Mouse (Mus musculus) neural tube, embryonic 15.5 days (tissue): ENCODE results near the gene Fgd2. TPM values are rescaled to one million over a fixed set of nuclear protein-coding genes. Genes with fewer than 3 reads are reported as not detected.
A peak's percentile ranks its signal among the peaks of the same experiment; 100 is the strongest.
"Not testable (repeated sequence)": the region's sequence is repeated elsewhere in the genome, so short reads cannot be mapped to it uniquely, and the experiment has no call there.

Source experiments
- ATAC-seq: fragments of 200-750 bp; cut with Nextera tagmentation; 2 replicates; pipeline ENCODE4 v1.8.0; 2017; ENCODE audit warnings: mild to moderate bottlenecking, moderate TSS enrichment, moderate library complexity; ENCODE audit not compliant: low FRiP score
- H3K27ac ChIP-seq: fragments of 300-500 bp; sonication (generic); replicated peaks from 2 replicates; pipeline ENCODE4 v1.5.1; 2015; ENCODE audit warnings: mild to moderate bottlenecking, inconsistent platforms
- H3K27me3 ChIP-seq: fragments of 300-500 bp; sonication (generic); replicated peaks from 2 replicates; pipeline ENCODE4 v1.6.1; 2015; ENCODE audit warnings: inconsistent platforms
- H3K36me3 ChIP-seq: fragments of 300-500 bp; sonication (generic); 2 replicates; pipeline ENCODE4 v1.6.1; 2015; ENCODE audit warnings: inconsistent platforms
- H3K4me1 ChIP-seq: fragments of 300-500 bp; sonication (generic); 2 replicates; pipeline ENCODE4 v1.6.1; 2015; ENCODE audit warnings: inconsistent platforms
- H3K4me2 ChIP-seq: fragments of 300-500 bp; sonication (generic); 2 replicates; pipeline ENCODE4 v1.6.1; 2015; ENCODE audit warnings: inconsistent platforms, mild to moderate bottlenecking, moderate library complexity
- H3K4me3 ChIP-seq: fragments of 300-500 bp; sonication (generic); replicated peaks from 2 replicates; pipeline ENCODE4 v1.5.1; 2015; ENCODE audit warnings: mild to moderate bottlenecking, inconsistent platforms
- H3K9ac ChIP-seq: fragments of 300-500 bp; sonication (generic); replicated peaks from 2 replicates; pipeline ENCODE4 v1.6.1; 2015; ENCODE audit warnings: mild to moderate bottlenecking, inconsistent platforms
- H3K9me3 ChIP-seq: fragments of 300-500 bp; sonication (generic); replicated peaks from 2 replicates; pipeline ENCODE4 v1.6.1; 2016; ENCODE audit warnings: inconsistent platforms
- WGBS: fragments of 180-500 bp; shearing (Covaris S2); methylation state at CpG from one replicate; pipeline ENCODE4 v1.1.7; 2015; ENCODE audit warnings: mixed read lengths; 5-methylcytosine and 5-hydroxymethylcytosine counted together
- polyA plus RNA-seq: library from polyadenylated mRNA; unstranded; fragments of >200 nt; fragmentation: Nextera tagmentation; extraction: Ambion mirVana; gene quantifications from 2 replicates; pipeline ENCODE4 v1.2.1, GENCODE M21; 2015

The Fgd2 gene
- polyA plus RNA-seq, result 3.7 and 9.8 TPM in 2 replicates

GRCm38 (mm10) chr17:29360761-29361221 is at the start of gene Fgd2:
Gene Fgd2 (plus strand): TSS chr17:29360914.
- no peak within 1 kb of the TSS for H3K4me3 ChIP-seq
- ATAC-seq, result no peak
- no peaks in the 10 kb centered on the region for H3K9me3 ChIP-seq
- no peak within 1 kb of the TSS for H3K27ac ChIP-seq
- H3K9ac ChIP-seq, result no peak within 1 kb of the TSS
- H3K27me3 ChIP-seq, result no peaks in the 10 kb centered on the region
- WGBS, result 22% methylated on average over 5 of the region's 5 CpGs
- H3K4me2 ChIP-seq, result no peak within 1 kb of the TSS
- H3K36me3 ChIP-seq, result no peaks in the 10 kb centered on the region
- peaks cover 21% of the 10 kb centered on the region for H3K4me1 ChIP-seq

- Histone ChIP-seq H3K4me2 (no peak overlapping the region), H3K27ac (no peak overlapping the region), H3K4me1 (peaks cover 8% of the 10 kb centered on the region; the same call in 1 of the 2 replicates), H3K9ac (no peak overlapping the region), H3K27me3 (no peaks in the 10 kb centered on the region), H3K9me3 (no peaks in the 10 kb centered on the region), H3K36me3 (no peaks in the 10 kb centered on the region), H3K4me3 (no peak overlapping the region)
- 92% methylated on average over 8 of the region's 8 CpGs for WGBS
- ATAC-seq, result no peak
Measured at GRCm38 (mm10) chr17:29311602-29312001, 49.1 kb upstream of the Fgd2 start.

- WGBS, result 93% methylated on average over 2 of the region's 2 CpGs
Measured at GRCm38 (mm10) chr17:29312082-29312481, 48.6 kb upstream of the Fgd2 start.

GRCm38 (mm10) chr17:29313300-29313699 is 47.4 kb upstream of the Fgd2 start:
- no peak overlapping the region for H3K27ac ChIP-seq
- 0 out of 2 replicates have a peak, but pooled peaks cover 3% of the 10 kb centered on the region for H3K4me1 ChIP-seq
- H3K4me3 ChIP-seq, result no peak overlapping the region
- no peak overlapping the region for H3K9ac ChIP-seq
- no peaks in the 10 kb centered on the region for H3K27me3 ChIP-seq
- H3K36me3 ChIP-seq, result no peaks in the 10 kb centered on the region
- no peak overlapping the region for H3K4me2 ChIP-seq
- no peaks in the 10 kb centered on the region for H3K9me3 ChIP-seq
- ATAC-seq, result no peak

More at GRCm38 (mm10) chr17:29312082-29312481, 48.6 kb upstream of the Fgd2 start:
- Histone ChIP-seq H3K4me2 (no peak overlapping the region), H3K36me3 (no peaks in the 10 kb centered on the region), H3K4me3 (no peak overlapping the region), H3K27me3 (no peaks in the 10 kb centered on the region), H3K27ac (no peak overlapping the region), H3K4me1 (peaks cover 6% of the 10 kb centered on the region; the same call in 1 of the 2 replicates), H3K9me3 (no peaks in the 10 kb centered on the region), H3K9ac (no peak overlapping the region)
- ATAC-seq, result no peak

- Histone ChIP-seq H3K4me1 (peaks cover 3% of the 10 kb centered on the region; the same call in 1 of the 2 replicates), H3K4me2 (no peak overlapping the region), H3K27me3 (peaks cover 6% of the 10 kb centered on the region), H3K9me3 (no peaks in the 10 kb centered on the region), H3K9ac (no peak overlapping the region), H3K4me3 (no peak overlapping the region), H3K36me3 (no peaks in the 10 kb centered on the region), H3K27ac (no peak overlapping the region)
- 48% methylated on average over 9 of the region's 9 CpGs for WGBS
- ATAC-seq, result no peak
Measured at GRCm38 (mm10) chr17:29315672-29316465, 44.8 kb upstream of the Fgd2 start.

- Histone ChIP-seq H3K27ac (no peak overlapping the region), H3K9ac (no peak overlapping the region), H3K9me3 (no peaks in the 10 kb centered on the region), H3K36me3 (no peaks in the 10 kb centered on the region), H3K4me2 (no peak overlapping the region), H3K4me1 (peaks cover 7% of the 10 kb centered on the region), H3K4me3 (no peak overlapping the region), H3K27me3 (peaks cover 17% of the 10 kb centered on the region)
- 81% methylated on average over 3 of the region's 3 CpGs for WGBS
- no peak for ATAC-seq
Measured at GRCm38 (mm10) chr17:29316891-29317290, 43.8 kb upstream of the Fgd2 start.

- H3K27ac ChIP-seq, H3K4me3 ChIP-seq, H3K36me3 ChIP-seq, H3K4me2 ChIP-seq, H3K9me3 ChIP-seq, H3K9ac ChIP-seq, ATAC-seq: not testable (repeated sequence)
- 86% methylated on average over 3 of the region's 3 CpGs for WGBS
- Histone ChIP-seq H3K27me3 (peaks cover 22% of the 10 kb centered on the region), H3K4me1 (peaks cover 11% of the 10 kb centered on the region)
Measured at GRCm38 (mm10) chr17:29317380-29317779, 43.3 kb upstream of the Fgd2 start, which contains the start of gene Pi16. Gene Pi16 (plus strand): TSS chr17:29317680.

GRCm38 (mm10) chr17:29318731-29319250 is 41.9 kb upstream of the Fgd2 start:
- no peak overlapping the region for H3K4me2 ChIP-seq
- no peaks in the 10 kb centered on the region for H3K9me3 ChIP-seq
- ATAC-seq, result no peak
- H3K36me3 ChIP-seq, result no peaks in the 10 kb centered on the region
- H3K4me1 ChIP-seq, result peaks cover 11% of the 10 kb centered on the region
- H3K27ac ChIP-seq, result no peak overlapping the region
- H3K9ac ChIP-seq, result no peak overlapping the region
- 60% methylated on average over 6 of the region's 6 CpGs for WGBS
- H3K4me3 ChIP-seq, result no peak overlapping the region
- peaks cover 29% of the 10 kb centered on the region for H3K27me3 ChIP-seq

- no peak for ATAC-seq
- Histone ChIP-seq H3K36me3 (no peaks in the 10 kb centered on the region), H3K27ac (no peak overlapping the region), H3K9me3 (no peaks in the 10 kb centered on the region), H3K9ac (no peak overlapping the region), H3K4me1 (peaks cover 11% of the 10 kb centered on the region), H3K27me3 (peaks cover 29% of the 10 kb centered on the region), H3K4me3 (no peak overlapping the region), H3K4me2 (no peak overlapping the region)
- WGBS, result 89% methylated on average over 7 of the region's 7 CpGs
Measured at GRCm38 (mm10) chr17:29319476-29319875, 41.2 kb upstream of the Fgd2 start.

GRCm38 (mm10) chr17:29319881-29320639 is 40.7 kb upstream of the Fgd2 start:
- no peaks in the 10 kb centered on the region for H3K36me3 ChIP-seq
- peaks cover 10% of the 10 kb centered on the region for H3K4me1 ChIP-seq
- H3K27ac ChIP-seq, result no peak overlapping the region
- no peak overlapping the region for H3K4me2 ChIP-seq
- H3K9ac ChIP-seq, result no peak overlapping the region
- 72% methylated on average over 8 of the region's 8 CpGs for WGBS
- H3K4me3 ChIP-seq, result no peak overlapping the region
- ATAC-seq, result no peak
- H3K9me3 ChIP-seq, result no peaks in the 10 kb centered on the region
- H3K27me3 ChIP-seq, result peaks cover 29% of the 10 kb centered on the region

GRCm38 (mm10) chr17:29321765-29322602 is 38.7 kb upstream of the Fgd2 start:
- Histone ChIP-seq H3K4me3 (no peak overlapping the region), H3K4me2 (peak overlapping the region; percentile 11), H3K36me3 (no peaks in the 10 kb centered on the region), H3K9me3 (no peaks in the 10 kb centered on the region), H3K27me3 (peaks cover 29% of the 10 kb centered on the region), H3K27ac (no peak overlapping the region), H3K9ac (no peak overlapping the region), H3K4me1 (peaks cover 21% of the 10 kb centered on the region)
- no peak for ATAC-seq
- WGBS, result 21% methylated on average over 41 of the region's 41 CpGs
